Mouse (Mus musculus): ENCODE data around the gene Uchl1. TPM values are rescaled to one million over a fixed set of nuclear protein-coding genes. Genes with fewer than 3 reads are reported as not detected.
A peak's percentile ranks its signal among the peaks of the same experiment; 100 is the strongest.

Gene Uchl1
- total and polyA plus RNA-seq, 2 experiments from 2014 or later: 1,819 to 2,098 TPM

DNA sequence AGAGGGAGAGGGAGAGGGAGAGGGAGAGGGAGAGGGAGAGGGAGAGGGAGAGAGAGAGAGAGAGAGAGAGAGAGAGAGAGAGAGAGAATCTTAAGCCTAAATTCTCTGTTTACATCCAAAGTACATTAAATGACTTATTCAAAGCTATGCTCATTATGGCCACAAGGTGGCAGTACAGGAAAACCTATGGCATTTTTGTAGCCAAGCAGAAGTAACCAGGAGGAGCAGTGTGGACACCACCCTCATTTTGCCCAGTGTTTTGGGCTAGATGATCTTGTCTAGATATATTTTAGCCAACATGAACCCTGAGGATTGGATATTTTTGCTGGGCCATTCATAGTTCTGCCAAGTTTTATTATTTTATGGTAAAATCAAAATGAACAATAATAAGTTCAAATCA, 21.2 kb downstream of the Uchl1 start:
- Histone ChIP-seq H3K9ac (replicated peaks; ENCODE audit: low read length, poor library complexity, severe bottlenecking) (no peak overlapping the region), H3K4me1 (ENCODE audit: insufficient read depth, low read length) (no peaks in the 10 kb centered on the region), H3K36me3 (ENCODE audit: insufficient read depth, low read length) (no peaks in the 10 kb centered on the region), H3K9me3 (ENCODE audit: low read length) (no peaks in the 10 kb centered on the region), H3K27me3 (ENCODE audit: insufficient read depth, low read length) (no peaks in the 10 kb centered on the region), H3K4me2 (ENCODE audit: low read depth, low read length, poor library complexity, severe bottlenecking) (no peak overlapping the region), H3K27ac (ENCODE audit: low read depth, low read length) (no peak overlapping the region), H3K4me3 (ENCODE audit: low read depth, low read length) (no peak overlapping the region)
- peak; percentile 88 for DNase-seq (ENCODE audit: low spot score)
- ATAC-seq (ENCODE audit: low FRiP score): no peak
- TF ChIP-seq CTCF (IDR thresholded peaks at IDR 0.05): peak; percentile 91

DNA sequence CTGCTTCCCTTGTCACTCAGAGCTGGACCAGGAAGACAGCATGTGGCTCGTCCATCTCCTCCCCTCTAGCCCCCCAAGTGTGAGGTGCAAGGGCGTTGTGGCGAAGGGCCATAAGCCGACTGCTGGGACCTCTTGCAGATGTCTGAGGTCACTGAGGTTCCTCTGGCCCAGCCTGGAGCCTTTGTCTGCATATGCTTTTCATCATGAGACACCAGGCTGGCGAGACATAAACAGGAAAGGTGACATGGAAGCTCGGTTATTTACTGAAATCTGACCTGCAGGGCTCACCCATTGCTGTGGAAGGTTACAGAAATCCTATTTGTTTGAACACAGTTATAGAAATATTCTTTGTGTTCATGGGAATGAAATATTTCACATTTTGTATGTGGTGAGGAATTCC, 24.0 kb downstream of the Uchl1 start:
- H3K27ac ChIP-seq (ENCODE audit: low read depth, low read length): no peak overlapping the region
- no peak overlapping the region for H3K9ac ChIP-seq (replicated peaks; ENCODE audit: low read length, poor library complexity, severe bottlenecking)
- H3K4me3 ChIP-seq (ENCODE audit: low read depth, low read length): no peak overlapping the region
- H3K36me3 ChIP-seq (ENCODE audit: insufficient read depth, low read length): no peaks in the 10 kb centered on the region
- 74% methylated on average over 6 of the region's 6 CpGs for WGBS
- no peaks in the 10 kb centered on the region for H3K27me3 ChIP-seq (ENCODE audit: insufficient read depth, low read length)
- ATAC-seq (ENCODE audit: low FRiP score) (no peak), DNase-seq (ENCODE audit: low spot score) (no peak)
- H3K4me1 ChIP-seq (ENCODE audit: insufficient read depth, low read length): no peaks in the 10 kb centered on the region
- no peak for TF ChIP-seq CTCF (IDR thresholded peaks at IDR 0.05)
- H3K9me3 ChIP-seq (ENCODE audit: low read length): no peaks in the 10 kb centered on the region
- no peak overlapping the region for H3K4me2 ChIP-seq (ENCODE audit: low read depth, low read length, poor library complexity, severe bottlenecking)

- Histone ChIP-seq H3K4me1 (ENCODE audit: insufficient read depth, low read length) (no peaks in the 10 kb centered on the region), H3K27me3 (ENCODE audit: insufficient read depth, low read length) (no peaks in the 10 kb centered on the region), H3K4me2 (ENCODE audit: low read depth, low read length, poor library complexity, severe bottlenecking) (no peak overlapping the region), H3K4me3 (ENCODE audit: low read depth, low read length) (no peak overlapping the region), H3K9me3 (ENCODE audit: low read length) (no peaks in the 10 kb centered on the region), H3K9ac (replicated peaks; ENCODE audit: low read length, poor library complexity, severe bottlenecking) (no peak overlapping the region), H3K27ac (ENCODE audit: low read depth, low read length) (no peak overlapping the region), H3K36me3 (ENCODE audit: insufficient read depth, low read length) (no peaks in the 10 kb centered on the region)
- WGBS: 81% methylated on average over 4 of the region's 4 CpGs
- DNase-seq (ENCODE audit: low spot score): no peak
- TF ChIP-seq CTCF (IDR thresholded peaks at IDR 0.05): no peak
- ATAC-seq (ENCODE audit: low FRiP score): no peak
Measured at GRCm38 (mm10) chr5:66701951-66702350, 26.1 kb downstream of the Uchl1 start.

DNA sequence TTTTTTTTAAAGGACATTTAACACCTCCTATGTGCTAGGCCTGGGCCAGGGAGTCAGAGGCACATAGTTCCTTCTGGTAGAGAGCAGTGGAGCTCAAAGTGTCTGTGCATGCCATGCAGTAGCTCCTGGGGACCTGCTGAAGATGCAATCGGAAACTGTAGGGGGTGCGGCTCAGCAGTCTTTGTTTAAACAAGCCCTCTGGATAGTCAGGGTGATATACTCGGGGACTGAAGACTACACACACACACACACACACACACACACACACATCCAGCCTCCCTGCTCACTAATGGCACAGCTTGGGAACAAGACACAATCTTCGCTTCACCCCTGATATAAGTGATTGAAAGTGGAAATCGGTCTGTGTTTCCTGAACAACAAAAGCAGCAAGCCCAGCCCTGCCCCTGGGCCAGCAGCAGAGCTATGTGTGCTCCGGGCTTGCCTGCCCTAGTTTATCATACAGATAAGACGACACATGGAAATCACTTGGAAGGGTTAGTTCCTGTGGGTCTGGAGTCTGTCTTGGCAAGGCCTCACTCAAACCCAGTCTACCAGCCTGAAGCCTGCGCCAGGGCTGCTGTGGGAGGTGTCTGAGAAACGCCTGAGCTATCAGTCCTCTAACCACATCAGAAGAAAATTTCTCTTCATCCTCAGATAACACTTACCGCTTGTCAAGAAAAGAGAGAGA, 27.6 kb downstream of the Uchl1 start:
- Histone ChIP-seq H3K4me1 (ENCODE audit: insufficient read depth, low read length) (no peaks in the 10 kb centered on the region), H3K9me3 (ENCODE audit: low read length) (no peaks in the 10 kb centered on the region), H3K36me3 (ENCODE audit: insufficient read depth, low read length) (no peaks in the 10 kb centered on the region), H3K4me3 (ENCODE audit: low read depth, low read length) (no peak overlapping the region), H3K4me2 (ENCODE audit: low read depth, low read length, poor library complexity, severe bottlenecking) (no peak overlapping the region), H3K9ac (replicated peaks; ENCODE audit: low read length, poor library complexity, severe bottlenecking) (no peak overlapping the region), H3K27ac (ENCODE audit: low read depth, low read length) (no peak overlapping the region), H3K27me3 (ENCODE audit: insufficient read depth, low read length) (no peaks in the 10 kb centered on the region)
- 48% methylated on average over 10 of the region's 10 CpGs for WGBS
- ATAC-seq (ENCODE audit: low FRiP score): no peak
- no peak for TF ChIP-seq CTCF (IDR thresholded peaks at IDR 0.05)
- no peak for DNase-seq (ENCODE audit: low spot score)

DNA sequence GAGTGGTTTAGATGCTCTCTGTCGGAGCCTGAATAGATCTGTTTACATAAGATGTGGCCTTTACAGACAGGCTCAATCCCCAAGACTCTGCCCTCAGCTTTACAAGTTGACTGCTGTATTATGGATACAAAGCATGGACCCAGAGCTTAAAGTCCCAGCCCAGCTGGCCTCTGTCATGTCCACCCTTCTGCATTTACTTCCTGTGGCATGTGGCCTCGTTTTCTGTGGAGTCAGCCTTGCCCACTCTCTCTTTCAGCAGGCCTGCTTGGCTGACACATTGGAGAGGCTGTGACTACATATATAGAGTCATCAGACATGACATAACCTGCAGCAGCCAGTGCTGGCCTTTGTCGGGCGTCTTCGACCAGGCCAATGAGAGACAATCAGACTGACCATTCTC, 32.0 kb downstream of the Uchl1 start:
- no peaks in the 10 kb centered on the region for H3K9me3 ChIP-seq (ENCODE audit: low read length)
- H3K9ac ChIP-seq (replicated peaks; ENCODE audit: low read length, poor library complexity, severe bottlenecking): no peak overlapping the region
- WGBS: 80% methylated on average over 5 of the region's 5 CpGs
- ATAC-seq (ENCODE audit: low FRiP score) (no peak), DNase-seq (ENCODE audit: low spot score) (no peak)
- H3K4me3 ChIP-seq (ENCODE audit: low read depth, low read length): no peak overlapping the region
- H3K4me2 ChIP-seq (ENCODE audit: low read depth, low read length, poor library complexity, severe bottlenecking): no peak overlapping the region
- H3K27ac ChIP-seq (ENCODE audit: low read depth, low read length): no peak overlapping the region
- H3K36me3 ChIP-seq (ENCODE audit: insufficient read depth, low read length): no peaks in the 10 kb centered on the region
- no peaks in the 10 kb centered on the region for H3K4me1 ChIP-seq (ENCODE audit: insufficient read depth, low read length)
- no peak for TF ChIP-seq CTCF (IDR thresholded peaks at IDR 0.05)
- no peaks in the 10 kb centered on the region for H3K27me3 ChIP-seq (ENCODE audit: insufficient read depth, low read length)

- ATAC-seq (ENCODE audit: low FRiP score) (peak; percentile 60; the same call in 1 of the 2 replicates), DNase-seq (ENCODE audit: low spot score) (peak; percentile 71)
- H3K4me3 ChIP-seq (ENCODE audit: low read depth, low read length): no peak overlapping the region
- H3K27me3 ChIP-seq (ENCODE audit: insufficient read depth, low read length): no peaks in the 10 kb centered on the region
- no peaks in the 10 kb centered on the region for H3K9me3 ChIP-seq (ENCODE audit: low read length)
- H3K4me1 ChIP-seq (ENCODE audit: insufficient read depth, low read length): no peaks in the 10 kb centered on the region
- WGBS: 4% methylated on average over 4 of the region's 4 CpGs
- peak; percentile 77 for TF ChIP-seq CTCF (IDR thresholded peaks at IDR 0.05)
- no peak overlapping the region for H3K27ac ChIP-seq (ENCODE audit: low read depth, low read length)
- no peak overlapping the region for H3K9ac ChIP-seq (replicated peaks; ENCODE audit: low read length, poor library complexity, severe bottlenecking)
- no peaks in the 10 kb centered on the region for H3K36me3 ChIP-seq (ENCODE audit: insufficient read depth, low read length)
- no peak overlapping the region for H3K4me2 ChIP-seq (ENCODE audit: low read depth, low read length, poor library complexity, severe bottlenecking)
Measured at GRCm38 (mm10) chr5:66710445-66711019, 34.6 kb downstream of the Uchl1 start.

All from midbrain, postnatal 0 days (tissue).